Mouse (Mus musculus) E14TG2a.4 (cell line): ENCODE measurements around the gene Abhd15.
"Not testable (repeated sequence)": the region's sequence is repeated elsewhere in the genome, so short reads cannot be mapped to it uniquely, and the experiment has no call there.

Experiments used
- CTCF ChIP-seq: conservative IDR thresholded peaks from 2 replicates; pipeline ENCODE4 v1.5.1; 2014; ENCODE audit warnings: low read length
- POU5F1 ChIP-seq: IDR thresholded peaks from 2 replicates; pipeline ENCODE4 v1.6.1; 2014; ENCODE audit warnings: low read length, borderline replicate concordance

DNA sequence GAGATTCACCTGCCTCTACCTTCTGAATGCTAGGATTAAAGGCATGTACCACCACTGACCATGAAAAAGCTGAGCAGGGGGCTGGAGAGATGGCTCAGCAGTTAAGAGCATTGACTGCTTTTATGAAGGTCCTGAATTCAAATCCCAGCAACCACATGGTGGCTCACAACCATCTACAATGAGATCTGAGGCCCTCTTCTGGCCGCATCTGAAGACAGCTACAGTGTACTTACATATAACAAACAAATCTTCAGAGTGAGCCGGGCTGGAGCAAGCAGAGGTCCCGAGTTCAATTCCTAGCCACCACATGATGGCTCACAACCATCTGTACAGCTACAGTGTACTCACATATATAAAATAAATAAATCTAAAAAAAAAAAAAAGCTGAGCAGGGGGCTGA is 13.5 kb downstream of the Abhd15 start:
- TF ChIP-seq CTCF, POU5F1: not testable (repeated sequence)
